In genomic region chr19:27218561-27219262, GRCm38 (mm10) we compare ENCODE assay signal across 8 mouse cellular contexts. TPM values are rescaled to one million over a fixed set of nuclear protein-coding genes. Genes with fewer than 3 reads are reported as not detected.
DNase-seq lines count a peak whose midpoint lies in the region; ATAC-seq and TF ChIP-seq lines count a peak whose summit lies in the region.

No protein-coding gene starts in this region.

- H3K36me3 ChIP-seq in spleen, adult 2 months (ENCODE audit: control insufficient read depth, insufficient read depth, low read length), result no peaks in the 10 kb centered on the region
- no peaks in the 10 kb centered on the region for H3K36me3 ChIP-seq in heart, embryonic 12.5 days
- H3K36me3 ChIP-seq in kidney, embryonic 15.5 days, result no peaks in the 10 kb centered on the region
- H3K36me3 ChIP-seq in limb, embryonic 14.5 days (ENCODE audit: control insufficient read depth, insufficient read depth, low read length), result no peaks in the 10 kb centered on the region
- H3K36me3 ChIP-seq in midbrain, embryonic 14.5 days (ENCODE audit: control insufficient read depth, insufficient read depth, low read length), result no peaks in the 10 kb centered on the region
- no peaks in the 10 kb centered on the region for H3K36me3 ChIP-seq in stomach, embryonic 16.5 days (ENCODE audit: control insufficient read depth, insufficient read depth, low read length)

- H3K4me3 ChIP-seq in spleen, adult 2 months (ENCODE audit: extremely low read depth, insufficient read depth, insufficient read length), result peak overlapping the region; percentile 3; the same call in 1 of the 2 replicates
- H3K4me3 ChIP-seq in heart, embryonic 12.5 days, result peak overlapping the region; percentile 83
- H3K4me3 ChIP-seq in kidney, embryonic 15.5 days (replicated peaks), result peak overlapping the region; percentile 73
- peak overlapping the region; percentile 67 for H3K4me3 ChIP-seq in limb, embryonic 14.5 days (replicated peaks; ENCODE audit: low read length)
- peak overlapping the region; percentile 72 for H3K4me3 ChIP-seq in midbrain, embryonic 14.5 days (replicated peaks; ENCODE audit: low read depth, low read length)
- H3K4me3 ChIP-seq in stomach, embryonic 16.5 days (replicated peaks; ENCODE audit: low read length), result peak overlapping the region; percentile 56

- no peaks in the 10 kb centered on the region for H3K9me3 ChIP-seq in heart, embryonic 12.5 days (replicated peaks)
- H3K9me3 ChIP-seq in kidney, embryonic 15.5 days (replicated peaks), result no peaks in the 10 kb centered on the region
- no peaks in the 10 kb centered on the region for H3K9me3 ChIP-seq in limb, embryonic 14.5 days (ENCODE audit: control insufficient read depth, low read length)
- H3K9me3 ChIP-seq in midbrain, embryonic 14.5 days (ENCODE audit: control insufficient read depth, low read length), result no peaks in the 10 kb centered on the region
- no peaks in the 10 kb centered on the region for H3K9me3 ChIP-seq in stomach, embryonic 16.5 days (replicated peaks; ENCODE audit: control insufficient read depth, low read length)

- H3K4me2 ChIP-seq in heart, embryonic 12.5 days, result peak overlapping the region; percentile 95
- peak overlapping the region; percentile 94 for H3K4me2 ChIP-seq in kidney, embryonic 15.5 days
- peak overlapping the region; percentile 77 for H3K4me2 ChIP-seq in limb, embryonic 14.5 days (replicated peaks; ENCODE audit: low read depth, low read length, severe bottlenecking)
- H3K4me2 ChIP-seq in midbrain, embryonic 14.5 days (ENCODE audit: low read length), result peak overlapping the region; percentile 98
- H3K4me2 ChIP-seq in stomach, embryonic 16.5 days (ENCODE audit: low read depth, low read length), result peak overlapping the region; percentile 97

- ATAC-seq in heart, embryonic 12.5 days (ENCODE audit: insufficient number of reproducible peaks, low FRiP score), result peak; percentile 74
- ATAC-seq in kidney, embryonic 15.5 days (replicated peaks; ENCODE audit: low FRiP score), result peak; percentile 83
- ATAC-seq in limb, embryonic 14.5 days (ENCODE audit: low FRiP score, low read depth), result 0 out of 2 replicates have a peak, but pooled peaks have one; percentile 31
- peak; percentile 12; the same call in 1 of the 2 replicates for ATAC-seq in midbrain, embryonic 14.5 days (ENCODE audit: low FRiP score, low TSS enrichment)
- peak; percentile 72 for ATAC-seq in stomach, embryonic 16.5 days (ENCODE audit: insufficient read depth, low FRiP score)

- DNase-seq in spleen, adult 2 months (ENCODE audit: low read depth in 1 of 2, low spot score in 2 of 2), result no peak
- no peak for DNase-seq in spleen, postnatal 4 days (ENCODE audit: low spot score in 2 of 2)
- DNase-seq in fibroblast of lung, adult 2 months (ENCODE audit: low read depth), result peak; percentile 30
- DNase-seq in limb, embryonic 14.5 days (ENCODE audit: low spot score), result peak; percentile 30
- peak; percentile 81 for DNase-seq in midbrain, embryonic 14.5 days

- H3K9ac ChIP-seq in heart, embryonic 12.5 days, result peak overlapping the region; percentile 83
- H3K9ac ChIP-seq in kidney, embryonic 15.5 days, result peak overlapping the region; percentile 71
- peak overlapping the region; percentile 68 for H3K9ac ChIP-seq in limb, embryonic 14.5 days (ENCODE audit: low read depth, low read length, severe bottlenecking)
- H3K9ac ChIP-seq in midbrain, embryonic 14.5 days (replicated peaks; ENCODE audit: low read length), result peak overlapping the region; percentile 89
- H3K9ac ChIP-seq in stomach, embryonic 16.5 days (ENCODE audit: low read length), result peak overlapping the region; percentile 77

- TF ChIP-seq POLR2A in spleen, adult 2 months (IDR thresholded peaks at IDR 0.05; ENCODE audit: low read depth, low read length), result no peak
- TF ChIP-seq POLR2A in limb, embryonic 14.5 days (IDR thresholded peaks at IDR 0.05; ENCODE audit: borderline replicate concordance, extremely low read depth, insufficient read depth, insufficient read length), result no peak

- peaks cover 10% of the 10 kb centered on the region for H3K27me3 ChIP-seq in spleen, adult 2 months (ENCODE audit: control insufficient read depth, insufficient read depth, low read length)
- peaks cover 16% of the 10 kb centered on the region for H3K27me3 ChIP-seq in heart, embryonic 12.5 days (replicated peaks)
- H3K27me3 ChIP-seq in kidney, embryonic 15.5 days, result peaks cover 14% of the 10 kb centered on the region
- H3K27me3 ChIP-seq in limb, embryonic 14.5 days (ENCODE audit: control insufficient read depth, insufficient read depth, low read length), result peaks cover 20% of the 10 kb centered on the region
- H3K27me3 ChIP-seq in midbrain, embryonic 14.5 days (ENCODE audit: control insufficient read depth, insufficient read depth, low read length), result no peaks in the 10 kb centered on the region
- H3K27me3 ChIP-seq in stomach, embryonic 16.5 days (ENCODE audit: control insufficient read depth, insufficient read depth, low read length), result peaks cover 4% of the 10 kb centered on the region; the same call in 1 of the 2 replicates

- TF ChIP-seq CTCF in spleen, adult 2 months (IDR thresholded peaks at IDR 0.05; ENCODE audit: extremely low read depth, insufficient read depth, insufficient read length, insufficient replicate concordance), result no peak

- WGBS in spleen, adult 2 months, result 3% methylated on average over 30 of the region's 30 CpGs
- under 1% methylated on average over 30 of the region's 30 CpGs for WGBS in heart, embryonic 12.5 days
- under 1% methylated on average over 30 of the region's 30 CpGs for WGBS in kidney, embryonic 15.5 days
- WGBS in limb, embryonic 14.5 days, result under 1% methylated on average over 30 of the region's 30 CpGs
- under 1% methylated on average over 30 of the region's 30 CpGs for WGBS in midbrain, embryonic 14.5 days
- WGBS in stomach, embryonic 16.5 days, result under 1% methylated on average over 30 of the region's 30 CpGs

- H3K4me1 ChIP-seq in spleen, adult 2 months (ENCODE audit: control insufficient read depth, insufficient read depth, insufficient read length), result peaks cover 4% of the 10 kb centered on the region
- H3K4me1 ChIP-seq in heart, embryonic 12.5 days (replicated peaks), result peaks cover 21% of the 10 kb centered on the region; the same call in 1 of the 2 replicates
- peaks cover 51% of the 10 kb centered on the region for H3K4me1 ChIP-seq in kidney, embryonic 15.5 days
- peaks cover 11% of the 10 kb centered on the region; the same call in 1 of the 2 replicates for H3K4me1 ChIP-seq in limb, embryonic 14.5 days (ENCODE audit: control insufficient read depth, insufficient read depth, low read length)
- peaks cover 18% of the 10 kb centered on the region; the same call in 1 of the 2 replicates for H3K4me1 ChIP-seq in midbrain, embryonic 14.5 days (ENCODE audit: control insufficient read depth, insufficient read depth, low read length)
- peaks cover 4% of the 10 kb centered on the region for H3K4me1 ChIP-seq in stomach, embryonic 16.5 days (ENCODE audit: control insufficient read depth, insufficient read depth, low read length)

- H3K27ac ChIP-seq in spleen, adult 2 months (ENCODE audit: insufficient read depth, low read length), result no peak overlapping the region
- H3K27ac ChIP-seq in heart, embryonic 12.5 days (ENCODE audit: poor library complexity, severe bottlenecking), result peak overlapping the region; percentile 83
- H3K27ac ChIP-seq in kidney, embryonic 15.5 days, result peak overlapping the region; percentile 91
- H3K27ac ChIP-seq in limb, embryonic 14.5 days (replicated peaks; ENCODE audit: low read depth, low read length), result no peak overlapping the region
- H3K27ac ChIP-seq in midbrain, embryonic 14.5 days (replicated peaks; ENCODE audit: low read depth, low read length), result peak overlapping the region; percentile 96
- no peak overlapping the region; the same call in 1 of the 2 replicates for H3K27ac ChIP-seq in stomach, embryonic 16.5 days (ENCODE audit: low read length)

RNA-seq across cellular contexts. Expression of gene Vldlr, which starts 2.4 kb away (rescaled TPM):
- 1.4 and 1.8 TPM in 2 replicates for polyA plus RNA-seq in spleen, adult 2 months (2012; rRNA removed)
- 21.9 and 23.7 TPM in 2 replicates for polyA plus RNA-seq in heart, embryonic 12.5 days (2016; fragmentation: Nextera tagmentation; extraction: Ambion mirVana)
- polyA plus RNA-seq in kidney, embryonic 15.5 days (2015; fragmentation: Nextera tagmentation; extraction: Ambion mirVana), result 30.9 and 31.8 TPM in 2 replicates
- 12.0 and 12.9 TPM in 2 replicates for polyA plus RNA-seq in limb, embryonic 14.5 days (2012; rRNA removed)
- polyA plus RNA-seq in limb, embryonic 14.5 days (2014; fragmentation: Nextera tagmentation; extraction: Ambion mirVana), result 11.7 and 12.4 TPM in 2 replicates
- 43.7 and 44.6 TPM in 2 replicates for polyA plus RNA-seq in midbrain, embryonic 14.5 days (2014; fragmentation: Nextera tagmentation; extraction: Ambion mirVana)
- polyA plus RNA-seq in stomach, embryonic 16.5 days (2015; fragmentation: Nextera tagmentation; extraction: Ambion mirVana), result 8.4 and 9.0 TPM in 2 replicates

Comparison
In these comparisons a context has a peak if more than half of its experiments do, and no peak if none do; other contexts are left out.
1. DNase-seq: peak in fibroblast of lung, adult 2 months (single experiment), limb, embryonic 14.5 days (single experiment) and midbrain, embryonic 14.5 days (single experiment); none in spleen, adult 2 months (0 of 2) and spleen, postnatal 4 days (0 of 2).
2. H3K27ac ChIP-seq: peak in heart, embryonic 12.5 days (single experiment), kidney, embryonic 15.5 days (single experiment) and midbrain, embryonic 14.5 days (single experiment); none in spleen, adult 2 months (single experiment), limb, embryonic 14.5 days (single experiment) and stomach, embryonic 16.5 days (single experiment).
3. H3K4me3 ChIP-seq: peak in every context shown above with its lines; median percentile 83 in heart, embryonic 12.5 days; 73 in kidney, embryonic 15.5 days; 72 in midbrain, embryonic 14.5 days; 67 in limb, embryonic 14.5 days; 56 in stomach, embryonic 16.5 days; 3 in spleen, adult 2 months.
4. ATAC-seq: peak in every context shown above with its lines; median percentile 83 in kidney, embryonic 15.5 days; 74 in heart, embryonic 12.5 days; 72 in stomach, embryonic 16.5 days; 31 in limb, embryonic 14.5 days; 12 in midbrain, embryonic 14.5 days.
5. Peak in every context shown above with its lines, with median percentiles within 50 percentile points of each other: H3K4me2 ChIP-seq and H3K9ac ChIP-seq.